Mouse (Mus musculus): ENCODE measurements around the gene Plxdc2. TPM values are rescaled to one million over a fixed set of nuclear protein-coding genes. Genes with fewer than 3 reads are reported as not detected.

The Plxdc2 gene
- total RNA-seq (2021): 10 to 100 TPM in 1 of 2 experiments, 1 to 10 TPM in 1; 9.9 to 14.6 TPM
- polyA plus RNA-seq (2012; rRNA removed): 1.8 and 2.0 TPM in 2 replicates
- long read RNA-seq, full-length matches to known transcripts: 10 of 11 reads
- long read RNA-seq, partial matches to known transcripts: 1 of 11 reads
- long read RNA-seq, other reads (novel, unspliced or antisense): 0 of 11 reads

DNA sequence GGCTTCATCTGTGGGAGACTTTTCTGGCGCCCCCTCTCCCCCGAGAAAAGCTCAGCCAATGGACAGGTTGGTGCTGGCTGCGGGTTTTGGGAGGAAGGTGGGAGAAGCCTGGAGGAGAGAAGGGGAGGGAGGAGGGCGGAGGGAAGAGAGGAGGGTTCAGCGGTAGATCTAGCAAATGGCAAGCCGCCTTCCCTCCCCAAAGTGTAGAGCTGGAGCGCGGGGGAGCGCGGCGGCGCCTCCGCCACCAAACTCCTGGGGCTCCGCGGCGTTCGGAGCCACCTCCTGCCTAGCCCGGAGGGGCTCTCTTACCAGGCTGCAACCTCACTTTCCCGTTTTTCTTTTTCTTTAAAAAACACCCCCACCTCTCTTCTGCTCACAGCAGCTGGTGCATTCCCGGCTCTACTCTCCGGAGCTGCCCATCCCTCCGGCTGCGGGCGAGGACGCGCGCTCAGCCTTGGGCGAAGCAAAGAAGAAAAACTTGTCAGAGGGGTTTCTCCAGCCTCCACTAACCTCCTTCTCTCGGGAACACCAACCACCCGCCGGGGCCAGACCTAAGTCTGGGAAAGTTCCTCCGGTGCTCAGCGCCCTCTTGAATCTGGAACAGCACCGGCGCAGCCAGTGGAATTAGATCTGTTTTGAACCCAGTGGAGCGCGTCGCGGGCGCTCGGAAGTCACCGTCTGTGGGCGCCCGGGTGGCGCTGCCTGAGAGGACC, at the start of gene Plxdc2:
Gene Plxdc2 (plus strand): TSS at position 199 of the 713 bp plus-strand sequence.
- peak; percentile 79 for DNase-seq

DNA sequence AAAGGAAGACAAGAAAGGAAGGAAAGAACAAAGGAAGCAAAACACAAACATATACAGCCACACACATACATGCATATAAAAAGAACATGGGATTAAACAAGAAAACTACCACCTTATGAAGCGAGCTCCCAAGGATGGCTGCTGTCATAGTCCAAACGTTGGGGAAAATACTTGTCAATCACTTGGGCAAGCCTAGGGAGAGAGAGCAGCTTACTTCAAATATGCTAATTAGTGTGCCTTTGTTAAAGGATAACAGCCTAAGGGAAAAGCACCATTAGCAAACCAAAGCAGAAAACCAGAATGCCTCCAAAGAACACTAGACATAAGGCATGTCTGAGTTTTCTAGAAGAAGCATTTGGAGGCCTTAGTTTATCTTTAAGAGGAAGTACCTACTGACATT, 45.7 kb upstream of the Plxdc2 start:
- no peak for DNase-seq

- peak; percentile 8 for DNase-seq
Measured at GRCm38 (mm10) chr2:16312400-16313070, 43.6 kb upstream of the Plxdc2 start.

- DNase-seq: no peak
Measured at GRCm38 (mm10) chr2:16335194-16335781, 20.8 kb upstream of the Plxdc2 start.

DNA sequence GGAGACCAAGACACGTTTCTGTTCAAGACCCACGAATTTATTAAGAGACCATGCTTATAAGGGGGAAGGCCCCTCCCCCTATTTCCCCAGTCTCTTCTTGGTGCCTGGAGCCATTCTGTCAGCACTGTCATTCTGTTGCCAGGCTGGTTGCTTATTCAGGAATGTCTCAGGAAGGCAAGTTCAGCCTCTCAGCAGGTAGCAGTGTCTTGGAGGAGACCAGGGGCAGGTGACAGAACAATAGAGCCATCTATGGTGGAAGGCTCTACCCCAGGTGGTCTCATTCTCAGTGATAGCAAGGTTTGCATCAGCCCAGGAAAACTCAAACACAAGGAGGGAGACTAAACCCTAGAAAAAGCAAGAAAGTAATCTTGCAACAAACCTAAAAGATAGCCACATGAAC, 11.5 kb upstream of the Plxdc2 start:
- DNase-seq: no peak

GRCm38 (mm10) chr2:16351106-16351505, 5.0 kb upstream of the Plxdc2 start:
- DNase-seq: no peak

DNA sequence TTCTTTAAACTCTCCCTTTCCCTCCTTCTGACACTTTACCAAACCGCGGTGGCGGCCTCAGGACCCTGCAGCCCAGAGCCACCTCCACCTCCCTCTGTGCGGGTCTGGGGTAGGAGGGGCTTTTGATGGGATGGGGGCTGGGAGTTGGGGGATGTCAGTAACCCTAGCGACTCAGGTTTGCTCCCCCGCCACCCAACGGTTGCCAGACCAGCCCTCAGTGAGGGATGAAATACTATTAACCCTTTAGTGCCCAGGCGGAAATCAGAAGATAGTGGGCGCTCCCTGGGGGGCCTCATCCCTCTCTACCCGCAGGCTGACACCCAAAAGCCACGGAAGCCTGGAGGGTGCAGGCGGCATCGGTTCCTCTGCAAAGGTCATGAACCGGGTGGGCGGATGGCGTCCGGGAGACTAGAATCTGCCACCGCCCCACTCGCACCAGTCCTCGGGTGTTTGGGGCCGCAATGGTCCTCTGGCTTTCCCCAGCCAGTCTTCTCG, 446 bp upstream of the Plxdc2 start:
- DNase-seq: peak; percentile 11

- no peak for DNase-seq
Measured at GRCm38 (mm10) chr2:16356921-16357837, 1.1 kb downstream of the Plxdc2 start.

- DNase-seq: no peak
Measured at GRCm38 (mm10) chr2:16357946-16358345, 1.8 kb downstream of the Plxdc2 start.

GRCm38 (mm10) chr2:16359341-16359928, 3.3 kb downstream of the Plxdc2 start:
- peak; percentile 17 for DNase-seq

GRCm38 (mm10) chr2:16364749-16365148, 8.6 kb downstream of the Plxdc2 start:
- no peak for DNase-seq

- no peak for DNase-seq
Measured at GRCm38 (mm10) chr2:16365830-16366401, 9.8 kb downstream of the Plxdc2 start.

GRCm38 (mm10) chr2:16370419-16370818, 14.3 kb downstream of the Plxdc2 start:
- DNase-seq: no peak

DNA sequence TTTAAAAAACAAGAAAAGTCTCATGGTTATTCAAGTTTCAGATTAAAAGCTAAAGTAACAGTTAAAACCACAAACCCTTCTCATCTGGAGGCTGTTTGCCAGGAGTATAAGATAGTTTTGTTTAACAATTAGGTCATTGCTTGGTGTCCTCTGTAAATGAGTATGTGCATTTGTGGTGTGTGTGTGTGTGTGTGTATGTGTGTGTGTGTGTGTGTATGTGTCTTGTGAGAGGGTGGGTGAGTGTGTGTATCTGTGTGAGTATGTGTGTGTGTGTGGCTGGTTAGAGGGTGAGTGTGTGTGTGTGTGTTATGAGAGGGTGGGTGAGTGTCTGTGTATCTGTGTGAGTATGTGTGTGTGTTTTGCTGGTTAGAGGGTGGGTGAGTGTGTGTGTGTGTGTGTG, 18.2 kb downstream of the Plxdc2 start:
- DNase-seq: no peak

GRCm38 (mm10) chr2:16386206-16386605, 30.1 kb downstream of the Plxdc2 start:
- no peak for DNase-seq

- DNase-seq: no peak
Measured at GRCm38 (mm10) chr2:16386692-16387091, 30.6 kb downstream of the Plxdc2 start.

DNA sequence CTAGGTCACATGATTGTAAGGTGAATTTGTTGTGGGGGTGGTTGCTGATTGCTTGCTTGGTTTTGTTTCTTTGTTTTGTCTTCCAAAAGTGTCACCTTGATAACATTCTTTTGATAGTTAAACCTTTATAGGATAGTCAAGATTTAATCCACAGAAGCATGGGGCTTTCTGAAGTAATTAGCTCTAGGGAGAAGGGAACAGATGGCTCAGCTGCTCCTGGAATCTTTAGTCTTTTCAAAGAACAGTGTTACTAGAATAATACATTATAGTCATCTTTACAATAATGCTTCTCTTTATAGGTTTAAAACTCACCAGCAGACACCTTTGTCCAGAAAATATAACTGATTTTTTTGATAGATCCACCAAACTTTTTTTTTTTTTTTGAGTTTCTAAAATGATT, 31.7 kb downstream of the Plxdc2 start:
- no peak for DNase-seq

DNA sequence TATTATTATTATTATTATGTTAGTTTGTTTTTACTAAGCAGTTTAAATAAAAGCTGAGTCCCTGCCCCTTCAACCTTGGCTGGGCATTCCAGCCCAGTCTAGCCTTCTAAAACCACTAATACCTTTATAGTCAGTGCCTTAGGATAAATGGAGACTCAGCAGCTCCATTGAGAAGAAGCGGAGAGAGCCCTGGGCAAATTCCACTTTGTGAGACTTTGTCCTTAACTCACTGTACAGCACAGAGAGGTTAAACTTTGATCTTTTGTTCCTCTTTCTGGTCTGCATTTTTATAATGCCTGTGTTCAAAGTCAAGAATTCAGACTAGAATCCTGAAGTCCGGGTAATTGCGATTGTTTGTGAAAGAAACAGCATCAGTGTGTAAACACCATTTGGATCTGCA, 41.4 kb downstream of the Plxdc2 start:
- DNase-seq: no peak

DNA sequence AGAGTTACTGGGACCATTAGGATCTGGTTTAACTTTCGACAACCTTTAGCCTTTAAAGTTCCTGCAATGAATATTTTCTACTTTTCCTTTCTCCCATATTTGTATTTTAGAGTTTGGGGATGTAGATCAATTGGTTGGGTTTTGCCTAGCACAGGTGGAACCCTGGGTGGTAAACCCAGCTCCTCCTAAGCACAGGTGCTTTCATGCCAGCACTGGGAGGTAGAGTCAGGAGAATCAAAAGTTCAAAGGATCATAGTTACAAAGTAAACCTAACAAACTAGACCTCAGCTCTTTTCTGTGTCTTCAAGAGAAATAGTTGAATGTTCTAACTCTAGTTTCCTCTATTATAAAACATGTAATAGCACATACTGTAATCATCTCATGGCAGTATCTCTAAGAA, 41.9 kb downstream of the Plxdc2 start:
- DNase-seq: no peak

GRCm38 (mm10) chr2:16398896-16399295, 42.8 kb downstream of the Plxdc2 start:
- no peak for DNase-seq

- peak; percentile 47 for DNase-seq
Measured at GRCm38 (mm10) chr2:16406508-16406907, 50.4 kb downstream of the Plxdc2 start.

All from adrenal gland, adult 2 months (tissue).